Mouse (Mus musculus) midbrain, embryonic 15.5 days (tissue): ENCODE data around the gene Camkmt. TPM values are rescaled to one million over a fixed set of nuclear protein-coding genes. Genes with fewer than 3 reads are reported as not detected.
A peak's percentile ranks its signal among the peaks of the same experiment; 100 is the strongest.

Experiments
- ATAC-seq: fragments of 200-750 bp; cut with Nextera tagmentation; replicated peaks from 2 replicates; pipeline ENCODE4 v1.8.0; 2017; ENCODE audit warnings: moderate TSS enrichment
- H3K27ac ChIP-seq: fragments of 300-500 bp; sonication (generic); 2 replicates; pipeline ENCODE4 v1.5.1; 2015; ENCODE audit warnings: mild to moderate bottlenecking, inconsistent platforms
- H3K27me3 ChIP-seq: fragments of 300-500 bp; sonication (generic); replicated peaks from 2 replicates; pipeline ENCODE4 v1.6.1; 2015; ENCODE audit warnings: inconsistent platforms
- H3K36me3 ChIP-seq: fragments of 300-500 bp; sonication (generic); replicated peaks from 2 replicates; pipeline ENCODE4 v1.6.1; 2015; ENCODE audit warnings: inconsistent platforms
- H3K4me1 ChIP-seq: fragments of 300-500 bp; sonication (generic); 2 replicates; pipeline ENCODE4 v1.6.1; 2015; ENCODE audit warnings: inconsistent platforms
- H3K4me2 ChIP-seq: fragments of 300-500 bp; sonication (generic); 2 replicates; pipeline ENCODE4 v1.6.1; 2015; ENCODE audit warnings: inconsistent platforms, mild to moderate bottlenecking, moderate library complexity
- H3K4me3 ChIP-seq: fragments of 300-500 bp; sonication (generic); 2 replicates; pipeline ENCODE4 v1.5.1; 2015; ENCODE audit warnings: mild to moderate bottlenecking, inconsistent platforms
- H3K9ac ChIP-seq: fragments of 300-500 bp; sonication (generic); 2 replicates; pipeline ENCODE4 v1.6.1; 2015; ENCODE audit warnings: mild to moderate bottlenecking, inconsistent platforms
- H3K9me3 ChIP-seq: fragments of 300-500 bp; sonication (generic); 2 replicates; pipeline ENCODE4 v1.6.1; 2016; ENCODE audit warnings: inconsistent platforms
- WGBS: fragments of 180-500 bp; shearing (Covaris S2); methylation state at CpG from one replicate; pipeline ENCODE4 v1.1.7; 2015; ENCODE audit warnings: mixed read lengths; 5-methylcytosine and 5-hydroxymethylcytosine counted together
- polyA plus RNA-seq: library from polyadenylated mRNA; unstranded; fragments of >200 nt; fragmentation: Nextera tagmentation; extraction: Ambion mirVana; gene quantifications from 2 replicates; pipeline ENCODE4 v1.2.1, GENCODE M21; 2015

Gene Camkmt
- polyA plus RNA-seq, 1 experiment from 2014 or later: 24.1 TPM

DNA sequence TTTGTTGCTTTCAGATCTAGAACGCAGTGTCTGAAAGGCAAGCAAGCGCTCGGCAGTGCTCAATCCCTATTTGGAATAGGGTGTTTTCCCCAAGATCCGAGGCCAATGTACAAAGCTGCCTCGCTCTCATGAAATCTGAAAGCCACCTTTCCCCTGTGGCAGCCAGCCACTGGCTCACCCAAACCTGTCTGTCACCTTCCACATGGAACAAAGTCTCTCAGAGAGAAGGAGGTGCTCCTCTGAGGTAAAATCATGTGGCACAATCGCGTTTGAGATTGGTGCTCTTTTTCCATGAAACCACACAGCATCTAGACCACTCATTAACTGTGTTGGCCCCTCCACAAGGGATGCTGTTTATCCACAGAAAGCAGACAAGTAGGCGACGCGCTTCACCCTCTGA is 238.5 kb downstream of the Camkmt start:
- Histone ChIP-seq H3K9me3 (no peaks in the 10 kb centered on the region), H3K4me1 (no peaks in the 10 kb centered on the region), H3K27me3 (no peaks in the 10 kb centered on the region), H3K9ac (no peak overlapping the region), H3K27ac (no peak overlapping the region), H3K4me3 (no peak overlapping the region), H3K36me3 (no peaks in the 10 kb centered on the region), H3K4me2 (no peak overlapping the region)
- ATAC-seq: no peak
- WGBS: 86% methylated on average over 10 of the region's 10 CpGs

- Histone ChIP-seq H3K36me3 (no peaks in the 10 kb centered on the region), H3K4me1 (0 out of 2 replicates have a peak, but pooled peaks cover 3% of the 10 kb centered on the region), H3K27me3 (no peaks in the 10 kb centered on the region), H3K27ac (no peak overlapping the region), H3K9me3 (no peaks in the 10 kb centered on the region), H3K4me3 (no peak overlapping the region), H3K9ac (no peak overlapping the region), H3K4me2 (no peak overlapping the region)
- ATAC-seq: no peak
- 76% methylated on average over 10 of the region's 10 CpGs for WGBS
Measured at GRCm38 (mm10) chr17:85335464-85335863, 245.1 kb downstream of the Camkmt start.

DNA sequence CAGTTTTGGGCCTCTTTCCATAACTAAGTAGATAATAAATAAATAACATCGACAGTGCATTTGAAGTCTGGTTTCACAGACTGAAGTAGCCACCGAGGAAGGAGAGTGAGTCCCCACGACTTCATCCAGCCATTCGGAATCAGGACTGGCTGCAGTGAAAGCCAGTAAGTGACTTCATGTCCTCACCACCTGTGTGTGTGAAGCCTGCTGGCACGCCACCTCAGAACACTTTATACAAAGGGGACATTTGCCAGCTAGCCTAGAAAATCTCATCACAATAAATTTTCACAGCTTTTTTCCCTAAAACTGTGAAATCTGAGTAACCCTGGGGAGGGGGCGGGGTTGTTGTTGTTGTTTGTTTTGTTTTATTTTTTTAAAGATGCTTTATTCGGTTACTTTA is 247.3 kb downstream of the Camkmt start:
- Histone ChIP-seq H3K4me2 (no peak overlapping the region), H3K9ac (no peak overlapping the region), H3K4me1 (peaks cover 3% of the 10 kb centered on the region; the same call in 1 of the 2 replicates), H3K9me3 (no peaks in the 10 kb centered on the region), H3K4me3 (no peak overlapping the region), H3K27ac (no peak overlapping the region), H3K36me3 (no peaks in the 10 kb centered on the region), H3K27me3 (no peaks in the 10 kb centered on the region)
- no peak for ATAC-seq
- WGBS: 85% methylated on average over 7 of the region's 7 CpGs

- H3K27me3 ChIP-seq: no peaks in the 10 kb centered on the region; the same call in 1 of the 2 replicates
- H3K4me1 ChIP-seq: peaks cover 3% of the 10 kb centered on the region; the same call in 1 of the 2 replicates
- H3K27ac ChIP-seq: no peak overlapping the region
- peak overlapping the region; percentile 29; the same call in 1 of the 2 replicates for H3K4me2 ChIP-seq
- H3K4me3 ChIP-seq: no peak overlapping the region
- no peaks in the 10 kb centered on the region for H3K36me3 ChIP-seq
- no peak for ATAC-seq
- no peak overlapping the region for H3K9ac ChIP-seq
- no peaks in the 10 kb centered on the region for H3K9me3 ChIP-seq
- WGBS: 38% methylated on average over 18 of the region's 18 CpGs
Measured at GRCm38 (mm10) chr17:85341134-85341700, 250.9 kb downstream of the Camkmt start.

GRCm38 (mm10) chr17:85342471-85342870 is 252.1 kb downstream of the Camkmt start:
- no peak for ATAC-seq
- no peak overlapping the region for H3K27ac ChIP-seq
- WGBS: 91% methylated on average over 5 of the region's 5 CpGs

GRCm38 (mm10) chr17:85343435-85343834 is 253.1 kb downstream of the Camkmt start:
- H3K27me3 ChIP-seq: no peaks in the 10 kb centered on the region; the same call in 1 of the 2 replicates
- no peaks in the 10 kb centered on the region for H3K36me3 ChIP-seq
- no peak overlapping the region for H3K27ac ChIP-seq
- no peak overlapping the region for H3K4me3 ChIP-seq
- no peak overlapping the region for H3K9ac ChIP-seq
- no peak for ATAC-seq
- H3K4me2 ChIP-seq: no peak overlapping the region
- H3K4me1 ChIP-seq: no peaks in the 10 kb centered on the region; the same call in 1 of the 2 replicates
- no peaks in the 10 kb centered on the region for H3K9me3 ChIP-seq
- 77% methylated on average over 13 of the region's 13 CpGs for WGBS

More at GRCm38 (mm10) chr17:85342471-85342870, 252.1 kb downstream of the Camkmt start:
- Histone ChIP-seq H3K4me1 (no peaks in the 10 kb centered on the region; the same call in 1 of the 2 replicates), H3K4me3 (no peak overlapping the region), H3K9ac (no peak overlapping the region), H3K9me3 (no peaks in the 10 kb centered on the region), H3K27me3 (no peaks in the 10 kb centered on the region; the same call in 1 of the 2 replicates), H3K36me3 (no peaks in the 10 kb centered on the region), H3K4me2 (no peak overlapping the region)

DNA sequence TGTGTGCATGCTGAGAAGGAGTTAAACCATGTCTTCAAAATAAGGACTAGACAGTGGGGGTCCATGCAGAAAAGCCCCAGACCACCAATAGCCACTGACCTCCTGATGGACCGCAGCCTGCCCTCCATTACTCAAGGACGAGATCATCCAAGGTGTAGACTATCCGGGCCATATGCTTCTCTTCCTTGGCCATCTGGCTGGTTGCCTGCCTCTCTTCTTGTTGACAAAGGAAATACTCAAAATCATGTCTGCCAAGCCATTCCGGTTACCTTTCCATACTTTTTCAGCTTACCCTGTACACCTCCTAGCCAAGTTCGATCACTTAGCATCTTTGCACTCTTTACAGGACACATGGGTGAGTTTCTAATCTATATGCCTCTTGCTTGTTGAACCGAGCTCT is 256.3 kb downstream of the Camkmt start:
- no peak for ATAC-seq
- 86% methylated on average over 6 of the region's 6 CpGs for WGBS
- no peak overlapping the region for H3K9ac ChIP-seq
- H3K36me3 ChIP-seq: no peaks in the 10 kb centered on the region
- no peaks in the 10 kb centered on the region for H3K4me1 ChIP-seq
- no peaks in the 10 kb centered on the region; the same call in 1 of the 2 replicates for H3K27me3 ChIP-seq
- no peak overlapping the region for H3K27ac ChIP-seq
- H3K4me2 ChIP-seq: no peak overlapping the region
- no peak overlapping the region for H3K4me3 ChIP-seq
- no peaks in the 10 kb centered on the region for H3K9me3 ChIP-seq

DNA sequence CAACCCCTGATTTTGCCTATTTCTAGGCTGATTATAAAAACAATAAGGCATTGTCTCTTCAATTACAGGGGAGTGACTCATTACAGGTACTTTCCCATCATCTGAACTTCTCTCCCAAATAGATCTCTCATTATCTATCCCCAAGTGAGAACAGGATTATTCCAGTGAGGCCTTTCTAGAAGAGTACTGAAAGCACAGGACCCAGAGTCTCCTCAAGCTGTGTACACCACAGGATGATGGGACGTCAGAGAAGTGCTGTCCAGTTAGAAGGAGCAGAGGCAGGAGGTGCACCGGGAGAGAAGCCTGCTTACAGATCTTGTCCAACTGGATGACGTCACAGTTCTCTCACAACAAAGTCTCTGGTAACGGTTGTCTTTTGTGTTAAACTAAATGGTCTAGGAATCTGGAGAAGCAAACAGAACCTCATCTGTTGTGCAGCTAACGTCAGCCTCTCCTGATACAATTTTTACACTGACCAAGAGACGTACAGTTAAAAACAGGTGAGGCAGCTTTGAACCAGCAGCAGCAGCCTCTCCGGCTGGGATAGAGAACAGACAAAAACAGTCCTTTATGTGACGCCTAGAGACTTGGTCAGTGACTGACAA is 259.1 kb downstream of the Camkmt start:
- Histone ChIP-seq H3K27ac (no peak overlapping the region), H3K4me2 (no peak overlapping the region), H3K36me3 (no peaks in the 10 kb centered on the region), H3K27me3 (no peaks in the 10 kb centered on the region), H3K9me3 (no peaks in the 10 kb centered on the region), H3K4me3 (no peak overlapping the region), H3K4me1 (no peaks in the 10 kb centered on the region), H3K9ac (no peak overlapping the region)
- ATAC-seq: no peak
- WGBS: 51% methylated on average over 8 of the region's 8 CpGs

DNA sequence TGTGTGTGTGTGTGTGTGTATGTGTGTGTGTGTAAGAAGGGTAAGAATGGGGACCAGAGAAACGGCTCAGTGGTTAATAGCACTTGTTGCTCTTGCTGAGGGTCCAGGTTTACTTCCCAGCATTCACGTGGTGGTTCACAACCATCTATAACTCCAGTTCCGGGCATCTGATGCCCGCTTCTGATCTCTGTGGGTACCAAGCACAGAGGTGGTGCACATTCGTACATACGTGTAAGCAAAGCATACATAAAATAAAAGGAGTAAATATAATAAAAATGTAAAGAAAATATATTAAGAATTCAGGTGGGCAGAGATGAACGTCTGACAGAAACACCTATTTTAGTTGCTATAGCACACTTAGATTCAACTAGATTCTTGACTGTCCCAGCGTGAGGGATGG is 260.9 kb downstream of the Camkmt start:
- no peak overlapping the region for H3K4me2 ChIP-seq
- H3K27ac ChIP-seq: no peak overlapping the region
- H3K9ac ChIP-seq: no peak overlapping the region
- H3K4me1 ChIP-seq: no peaks in the 10 kb centered on the region
- 94% methylated on average over 8 of the region's 8 CpGs for WGBS
- H3K27me3 ChIP-seq: no peaks in the 10 kb centered on the region
- no peak overlapping the region for H3K4me3 ChIP-seq
- ATAC-seq: no peak
- no peaks in the 10 kb centered on the region for H3K36me3 ChIP-seq
- no peaks in the 10 kb centered on the region for H3K9me3 ChIP-seq

GRCm38 (mm10) chr17:85352731-85353130 is 262.4 kb downstream of the Camkmt start:
- ATAC-seq: no peak
- Histone ChIP-seq H3K27ac (no peak overlapping the region), H3K27me3 (no peaks in the 10 kb centered on the region), H3K4me2 (no peak overlapping the region), H3K36me3 (no peaks in the 10 kb centered on the region), H3K4me3 (no peak overlapping the region), H3K4me1 (no peaks in the 10 kb centered on the region), H3K9me3 (no peaks in the 10 kb centered on the region), H3K9ac (no peak overlapping the region)
- WGBS: 88% methylated on average over 7 of the region's 7 CpGs

DNA sequence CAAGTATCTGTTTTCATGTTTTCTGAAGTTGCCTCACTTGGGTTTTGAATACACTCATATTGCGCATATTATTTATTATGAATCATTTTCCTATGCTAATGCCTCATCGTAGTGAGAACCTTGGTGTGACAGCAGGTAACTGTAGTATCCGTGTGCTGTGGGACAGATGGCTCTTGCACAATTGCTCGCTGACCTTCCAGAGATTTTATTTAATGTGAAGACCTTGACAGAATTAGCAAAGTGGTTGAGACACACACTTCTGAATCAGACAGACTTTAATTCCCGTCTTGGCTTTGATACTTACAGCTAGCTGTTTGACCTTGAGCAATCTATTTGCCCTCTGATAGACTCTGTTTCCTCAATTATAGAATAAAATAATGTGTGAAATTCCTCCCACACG is 262.8 kb downstream of the Camkmt start:
- H3K4me1 ChIP-seq: no peaks in the 10 kb centered on the region
- no peak overlapping the region for H3K4me3 ChIP-seq
- H3K27me3 ChIP-seq: no peaks in the 10 kb centered on the region
- no peak for ATAC-seq
- no peak overlapping the region for H3K9ac ChIP-seq
- 79% methylated on average over 6 of the region's 6 CpGs for WGBS
- H3K36me3 ChIP-seq: no peaks in the 10 kb centered on the region
- H3K9me3 ChIP-seq: no peaks in the 10 kb centered on the region
- H3K27ac ChIP-seq: no peak overlapping the region
- H3K4me2 ChIP-seq: no peak overlapping the region

DNA sequence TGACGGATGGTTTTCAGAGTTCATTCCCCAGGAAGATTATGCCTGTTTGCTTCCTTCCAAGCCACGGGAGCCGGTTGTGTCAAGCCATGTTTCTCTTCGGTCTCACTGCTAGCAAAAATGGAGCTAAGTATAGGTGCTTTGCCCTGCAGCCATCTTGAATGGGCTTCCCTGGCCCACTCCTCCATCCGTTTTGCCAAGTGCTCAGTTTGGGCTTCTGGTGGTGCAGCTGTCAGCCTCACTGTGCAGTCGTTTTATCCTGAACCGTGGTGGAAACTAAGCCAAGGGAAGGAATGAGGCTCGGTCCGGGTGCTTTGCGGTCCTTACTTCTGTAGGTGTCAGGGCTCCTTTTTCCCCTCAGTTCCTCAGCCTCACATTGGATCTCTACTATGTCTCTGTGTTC is 263.3 kb downstream of the Camkmt start:
- Histone ChIP-seq H3K9me3 (no peaks in the 10 kb centered on the region), H3K4me3 (no peak overlapping the region), H3K27ac (no peak overlapping the region), H3K4me1 (no peaks in the 10 kb centered on the region), H3K36me3 (no peaks in the 10 kb centered on the region), H3K9ac (no peak overlapping the region), H3K4me2 (no peak overlapping the region), H3K27me3 (no peaks in the 10 kb centered on the region)
- no peak for ATAC-seq
- WGBS: 82% methylated on average over 10 of the region's 10 CpGs

GRCm38 (mm10) chr17:85355356-85355755 is 265.0 kb downstream of the Camkmt start:
- no peak overlapping the region for H3K4me2 ChIP-seq
- WGBS: 88% methylated on average over 9 of the region's 9 CpGs
- H3K27me3 ChIP-seq: no peaks in the 10 kb centered on the region
- no peaks in the 10 kb centered on the region for H3K4me1 ChIP-seq
- no peak overlapping the region for H3K9ac ChIP-seq
- no peaks in the 10 kb centered on the region for H3K9me3 ChIP-seq
- no peaks in the 10 kb centered on the region for H3K36me3 ChIP-seq
- no peak overlapping the region for H3K27ac ChIP-seq
- ATAC-seq: no peak
- no peak overlapping the region for H3K4me3 ChIP-seq
